Mouse (Mus musculus) MEL (cell line): ENCODE results near the gene Ccdc126. TPM values are rescaled to one million over a fixed set of nuclear protein-coding genes. Genes with fewer than 3 reads are reported as not detected.

Experiments used
- DNase-seq: peaks from one replicate; pipeline ENCODE4 v3.0.0; 2011; ENCODE audit warnings: low read depth, low spot score
- H3K27ac ChIP-seq: 2 replicates; pipeline ENCODE4 v1.5.1; 2012; ENCODE audit warnings: low read depth, mild to moderate bottlenecking, control low read depth, low read length, moderate library complexity; ENCODE audit not compliant: control insufficient read depth
- H3K27me3 ChIP-seq, 2 experiments: fragments of 150-350 bp in 1 of 2; sonication (generic) in 1 of 2; 2 replicates each; pipeline ENCODE4 v1.6.1; 2012; ENCODE audit warnings: low read length in 2 of 2, mild to moderate bottlenecking in 2 of 2, improper control_type of control experiment in 1 of 2, moderate library complexity in 1 of 2; ENCODE audit not compliant: insufficient read depth in 2 of 2, control insufficient read depth in 1 of 2
- H3K36me3 ChIP-seq, 2 experiments: 2 replicates each; pipeline ENCODE4 v1.6.1; 2012 to 2014; ENCODE audit warnings: low read length in 2 of 2, improper control_type of control experiment in 1 of 2, inconsistent platforms in 1 of 2, mild to moderate bottlenecking in 1 of 2; ENCODE audit not compliant: insufficient read depth in 2 of 2, control insufficient read depth in 1 of 2
- H3K4me1 ChIP-seq, 2 experiments: fragments of 150-350 bp in 1 of 2; sonication (generic) in 1 of 2; 2 replicates each; pipeline ENCODE4 v1.6.1; 2012; ENCODE audit warnings: low read length in 2 of 2, improper control_type of control experiment in 1 of 2, mild to moderate bottlenecking in 1 of 2; ENCODE audit not compliant: insufficient read depth in 2 of 2, control insufficient read depth in 1 of 2
- H3K4me3 ChIP-seq, 2 experiments: fragments of 150-350 bp in 1 of 2; sonication (generic) in 1 of 2; 2 replicates each; pipeline ENCODE4 v1.5.1; 2012; ENCODE audit warnings: low read depth in 2 of 2, low read length in 2 of 2, mild to moderate bottlenecking in 2 of 2, moderate library complexity in 2 of 2, control low read depth in 1 of 2, improper control_type of control experiment in 1 of 2; ENCODE audit not compliant: control insufficient read depth in 1 of 2, insufficient read depth in 1 of 2
- H3K79me2 ChIP-seq: 2 replicates; pipeline ENCODE4 v1.6.1; 2012; ENCODE audit warnings: mild to moderate bottlenecking, low read length, moderate library complexity; ENCODE audit not compliant: control insufficient read depth, poor library complexity, insufficient read depth
- H3K9ac ChIP-seq: 2 replicates; pipeline ENCODE4 v1.6.1; 2012; ENCODE audit warnings: low read depth, mild to moderate bottlenecking, control low read depth, low read length, moderate library complexity; ENCODE audit not compliant: control insufficient read depth, poor library complexity, severe bottlenecking
- H3K9me3 ChIP-seq: fragments of 150-350 bp; sonication (generic); replicated peaks from 2 replicates; pipeline ENCODE4 v1.6.1; 2012; ENCODE audit warnings: mild to moderate bottlenecking, low read length, improper control_type of control experiment, moderate library complexity; ENCODE audit not compliant: insufficient read depth
- BHLHE40 ChIP-seq: IDR thresholded peaks from 2 replicates; pipeline ENCODE4 v1.6.1; 2012; ENCODE audit warnings: low read depth, mild to moderate bottlenecking, inconsistent platforms, low read length, improper control_type of control experiment, borderline replicate concordance
- CHD2 ChIP-seq: IDR thresholded peaks from 2 replicates; pipeline ENCODE4 v1.6.1; 2011; ENCODE audit warnings: low read length, improper control_type of control experiment
- CTCF ChIP-seq, 3 experiments: IDR thresholded peaks in 2 of 3; conservative IDR thresholded peaks in 1 of 3; 2 replicates each; pipeline ENCODE4 v1.5.1; 2011 to 2012; ENCODE audit warnings: low read length in 3 of 3, low read depth in 2 of 3, mild to moderate bottlenecking in 2 of 3, improper control_type of control experiment in 1 of 3, inconsistent platforms in 1 of 3, mixed read lengths in 1 of 3, moderate library complexity in 1 of 3; ENCODE audit not compliant: control insufficient read depth in 1 of 3, insufficient read depth in 1 of 3, poor library complexity in 1 of 3, severe bottlenecking in 1 of 3
- E2F4 ChIP-seq: IDR thresholded peaks from 2 replicates; pipeline ENCODE4 v1.6.1; 2011; ENCODE audit warnings: low read depth, low read length, improper control_type of control experiment, borderline replicate concordance
- EP300 ChIP-seq, 2 experiments: IDR thresholded peaks; 2 replicates each; pipeline ENCODE4 v1.6.1; 2011; ENCODE audit warnings: improper control_type of control experiment in 2 of 2, low read length in 2 of 2, low read depth in 1 of 2, mild to moderate bottlenecking in 1 of 2
- GABPA ChIP-seq: IDR thresholded peaks from 2 replicates; pipeline ENCODE4 v1.6.1; 2012; ENCODE audit warnings: low read depth, mild to moderate bottlenecking, inconsistent platforms, low read length, improper control_type of control experiment, moderate library complexity
- GATA1 ChIP-seq: IDR thresholded peaks from 2 replicates; pipeline ENCODE4 v1.6.1; 2011; ENCODE audit warnings: low read depth, low read length, improper control_type of control experiment
- HCFC1 ChIP-seq: IDR thresholded peaks from 2 replicates; pipeline ENCODE4 v1.6.1; 2012; ENCODE audit warnings: low read depth, mild to moderate bottlenecking, inconsistent platforms, low read length, improper control_type of control experiment, moderate library complexity
- JUND ChIP-seq: IDR thresholded peaks from 2 replicates; pipeline ENCODE4 v1.6.1; 2011; ENCODE audit warnings: low read depth, mild to moderate bottlenecking, improper control_type of control experiment, low read length
- KAT2A ChIP-seq: conservative IDR thresholded peaks from 2 replicates; pipeline ENCODE4 v1.6.1; 2012; ENCODE audit warnings: low read depth, low read length, improper control_type of control experiment, inconsistent platforms
- MAX ChIP-seq: IDR thresholded peaks from 2 replicates; pipeline ENCODE4 v1.6.1; 2011; ENCODE audit warnings: low read length, improper control_type of control experiment
- MAZ ChIP-seq: IDR thresholded peaks from 2 replicates; pipeline ENCODE4 v1.6.1; 2012; ENCODE audit warnings: low read depth, mild to moderate bottlenecking, inconsistent platforms, low read length, improper control_type of control experiment
- MYB ChIP-seq: IDR thresholded peaks from 2 replicates; pipeline ENCODE4 v1.6.1; 2011; ENCODE audit warnings: mild to moderate bottlenecking, low read depth, low read length, improper control_type of control experiment
- NELFE ChIP-seq: IDR thresholded peaks from 2 replicates; pipeline ENCODE4 v1.6.1; 2011; ENCODE audit warnings: low read depth, low read length, improper control_type of control experiment
- SMC3 ChIP-seq: IDR thresholded peaks from 2 replicates; pipeline ENCODE4 v1.6.1; 2011; ENCODE audit warnings: low read depth, low read length, improper control_type of control experiment
- TAL1 ChIP-seq: IDR thresholded peaks from 2 replicates; pipeline ENCODE4 v1.6.1; 2012; ENCODE audit warnings: mild to moderate bottlenecking, inconsistent platforms, low read length, moderate library complexity, mixed read lengths
- TBP ChIP-seq: IDR thresholded peaks from 2 replicates; pipeline ENCODE4 v1.8.0; 2011; ENCODE audit warnings: low read depth, low read length, improper control_type of control experiment
- TCF12 ChIP-seq: IDR thresholded peaks from 2 replicates; pipeline ENCODE4 v1.6.1; 2014; ENCODE audit warnings: low read depth, mild to moderate bottlenecking, inconsistent platforms, low read length, improper control_type of control experiment, moderate library complexity
- ZC3H11A ChIP-seq: IDR thresholded peaks from 2 replicates; pipeline ENCODE4 v1.6.1; 2012; ENCODE audit warnings: low read depth, mild to moderate bottlenecking, inconsistent platforms, low read length, improper control_type of control experiment
- ZKSCAN1 ChIP-seq: IDR thresholded peaks from 2 replicates; pipeline ENCODE4 v1.6.1; 2012; ENCODE audit warnings: low read depth, mild to moderate bottlenecking, inconsistent platforms, low read length, improper control_type of control experiment, moderate library complexity
- ZNF384 ChIP-seq: IDR thresholded peaks from 2 replicates; pipeline ENCODE4 v1.6.1; 2012; ENCODE audit warnings: low read depth, mild to moderate bottlenecking, inconsistent platforms, low read length, improper control_type of control experiment
- polyA plus RNA-seq, 2 experiments: library from polyadenylated mRNA; stranded (reverse) in 1 of 2; unstranded in 1 of 2; fragments of >175 nt in 1 of 2; fragments of >200 nt in 1 of 2; gene quantifications; 2 replicates each; pipeline versions ENCODE4 v1.2.1 to v1.2.4; 2012; ENCODE audit warnings: low replicate concordance in 2 of 2, low read depth in 1 of 2; ENCODE audit not compliant: insufficient read length in 2 of 2, insufficient read depth in 1 of 2, missing spikeins in 1 of 2
- total RNA-seq: library from RNA; depleted of rRNA; stranded (reverse); fragments of 300-350 nt; gene quantifications from 2 replicates; pipeline ENCODE4 v1.2.3, GENCODE M21; 2012

Gene Ccdc126
- total and polyA plus RNA-seq, 3 experiments, result 3.8 to 3.9 TPM; not detected in 1

DNA sequence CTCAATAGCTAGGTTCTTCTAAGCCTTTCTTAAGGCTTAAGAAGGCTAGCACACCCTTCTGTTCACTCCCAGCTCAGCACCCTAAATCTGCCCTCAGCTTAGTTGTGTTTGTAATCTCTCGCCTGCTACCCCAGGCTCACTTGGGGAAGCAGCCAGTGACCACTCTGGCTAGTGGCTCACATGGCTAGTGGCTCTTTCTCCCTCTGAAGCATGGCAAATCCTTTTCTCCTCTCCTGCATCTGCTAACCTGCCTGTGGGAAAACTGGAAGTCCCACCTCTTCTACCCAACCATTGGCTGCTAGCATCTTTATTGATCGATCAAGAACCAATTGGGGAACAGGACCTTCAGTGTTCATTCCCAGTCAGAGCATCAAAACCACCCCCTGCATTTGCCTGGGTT, 5.5 kb downstream of the Ccdc126 start:
- Histone ChIP-seq H3K9ac (no peak overlapping the region), H3K27ac (no peak overlapping the region), H3K27me3 (no peaks in the 10 kb centered on the region)
- no peak for DNase-seq
- TF ChIP-seq TBP (no peak), NELFE (no peak), MYB (no peak), CHD2 (no peak)
- TF ChIP-seq, all 39 proteins: peak for 0
- Histone ChIP-seq H3K79me2 (peaks cover 2% of the 10 kb centered on the region), H3K9me3 (no peaks in the 10 kb centered on the region), H3K36me3 (peaks cover 0 to 24% of the 10 kb centered on the region in 2 experiments; a peak in 2 of 4 replicates), H3K4me3 (no peak overlapping the region), H3K4me1 (peaks cover 6 to 15% of the 10 kb centered on the region in 2 experiments; a peak in 3 of 4 replicates)

DNA sequence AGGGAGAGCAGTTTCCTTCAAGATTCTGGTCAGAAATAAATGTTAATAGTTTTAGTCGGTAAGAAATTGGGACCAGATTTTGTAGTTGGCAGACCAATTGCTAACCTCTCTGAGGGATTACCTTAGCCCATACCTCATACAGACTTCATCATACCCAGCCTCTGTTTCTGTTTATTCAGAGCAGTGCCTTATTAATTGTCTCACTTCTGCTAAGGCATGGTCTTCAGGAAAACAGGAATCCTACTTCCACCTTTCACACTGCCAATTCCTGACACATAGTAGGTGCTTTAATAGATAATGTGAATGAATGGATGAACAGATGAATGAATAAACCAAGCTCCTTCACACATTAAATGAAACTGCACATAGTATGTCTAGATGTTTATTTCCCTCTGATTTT, 6.2 kb downstream of the Ccdc126 start:
- DNase-seq, result no peak
- no peaks in the 10 kb centered on the region for H3K27me3 ChIP-seq
- no peak overlapping the region for H3K27ac ChIP-seq
- TF ChIP-seq TBP (no peak), KAT2A (no peak), TCF12 (no peak), ZKSCAN1 (peak; percentile 83), NELFE (no peak), CTCF (IDR thresholded peaks at IDR 0.05 in 2 of 3, conservative IDR thresholded peaks at IDR 0.05 in 1 of 3; ENCODE audit: control insufficient read depth in 1 of 3, insufficient read depth in 1 of 3, low read depth in 2 of 3, low read length in 3 of 3, poor library complexity in 1 of 3, severe bottlenecking in 1 of 3) (no peak)
- TF ChIP-seq, all 39 proteins: peak for 1
- no peak overlapping the region for H3K9ac ChIP-seq
- peaks cover 0 to 21% of the 10 kb centered on the region in 2 experiments; a peak in 2 of 4 replicates for H3K36me3 ChIP-seq
- H3K9me3 ChIP-seq, result no peaks in the 10 kb centered on the region
- peaks cover 6 to 11% of the 10 kb centered on the region in 2 experiments; a peak in 3 of 4 replicates for H3K4me1 ChIP-seq
- no peak overlapping the region for H3K4me3 ChIP-seq
- H3K79me2 ChIP-seq, result no peaks in the 10 kb centered on the region; the same call in 1 of the 2 replicates

- no peaks in the 10 kb centered on the region for H3K9me3 ChIP-seq
- no peak overlapping the region for H3K4me3 ChIP-seq
- TF ChIP-seq ZNF384 (no peak), GATA1 (no peak), EP300 (IDR thresholded peaks at IDR 0.05; ENCODE audit: low read depth in 1 of 2, low read length in 2 of 2) (no peak), CHD2 (no peak), HCFC1 (no peak), MAX (no peak), TCF12 (no peak), TAL1 (no peak), KAT2A (no peak), E2F4 (no peak), MAZ (no peak), ZC3H11A (no peak), BHLHE40 (no peak), JUND (no peak), SMC3 (no peak), GABPA (no peak)
- no peaks in the 10 kb centered on the region; the same call in 1 of the 2 replicates for H3K79me2 ChIP-seq
- H3K4me1 ChIP-seq, result peaks cover 3 to 6% of the 10 kb centered on the region in 2 experiments; a peak in 1 of 4 replicates
- H3K27me3 ChIP-seq, result no peaks in the 10 kb centered on the region
- no peak for DNase-seq
- no peak overlapping the region for H3K27ac ChIP-seq
- H3K9ac ChIP-seq, result no peak overlapping the region
- peaks cover 0 to 17% of the 10 kb centered on the region in 2 experiments; a peak in 2 of 4 replicates for H3K36me3 ChIP-seq
Observed at GRCm38 (mm10) chr6:49326846-49327245, 7.8 kb downstream of the Ccdc126 start.
